Mouse (Mus musculus): ENCODE measurements around the gene Gpr88.

Gpr88 gene

DNA sequence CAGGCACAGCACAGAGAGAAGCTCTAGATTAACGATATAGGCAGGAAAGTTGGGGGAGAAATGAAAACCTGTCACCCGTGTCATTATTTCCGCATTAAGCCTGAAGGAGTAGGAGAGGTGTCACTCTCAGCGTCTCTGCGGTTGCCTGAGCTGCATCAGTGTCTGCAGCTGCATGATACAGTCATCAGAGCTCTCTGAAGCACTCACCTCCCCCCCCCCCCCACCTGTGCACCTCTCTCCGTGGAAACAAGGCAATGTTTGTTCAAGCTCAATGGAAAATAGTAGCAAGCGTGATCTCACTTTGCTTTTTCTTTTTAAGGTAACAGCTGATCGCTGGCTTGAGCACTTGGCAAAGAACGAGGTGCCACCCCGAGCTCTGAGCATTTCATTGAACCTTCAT, 53.2 kb downstream of the Gpr88 start:
- in situ Hi-C loops (cut with MboI, MseI): no loop called here

Data from T-helper 1 cell (primary cell).